9 mouse cellular contexts compared by ENCODE assay signal in the genomic region with DNA sequence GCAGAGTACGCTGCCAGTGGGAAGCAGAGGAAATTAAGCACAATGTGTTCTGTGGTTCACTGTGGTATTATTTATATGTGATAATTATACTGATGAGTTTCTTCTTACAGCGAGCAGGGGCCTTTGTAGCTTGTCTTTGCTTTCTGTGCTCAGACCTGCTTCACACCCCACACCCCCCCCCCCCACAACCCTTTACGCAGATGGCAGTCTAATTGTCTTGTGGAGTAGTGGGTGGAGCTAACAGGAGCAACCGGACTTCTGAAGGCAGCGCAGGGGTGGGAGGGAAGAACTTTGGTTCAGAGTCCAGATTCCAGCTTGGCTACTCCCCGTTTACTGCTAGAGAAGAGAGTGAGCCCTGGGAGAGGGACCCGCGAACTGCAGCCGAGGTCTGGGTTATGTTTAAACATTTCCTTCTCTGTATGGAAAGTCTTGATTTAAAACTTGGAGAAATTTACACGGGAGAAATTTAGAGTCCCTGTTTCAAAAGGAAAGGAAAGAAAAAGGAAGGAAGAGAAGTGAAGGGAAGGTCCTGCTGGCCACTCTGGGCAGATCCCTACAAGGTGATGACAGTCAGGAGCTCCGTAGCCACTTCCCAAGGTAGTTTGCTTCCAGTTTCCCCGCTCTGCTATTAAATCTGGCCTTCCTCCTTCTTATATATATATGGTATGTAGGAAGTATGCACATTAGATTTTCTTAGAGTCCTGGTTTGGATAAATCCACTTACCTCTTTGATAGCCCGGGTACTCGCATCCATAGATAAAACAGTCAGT. TPM values are rescaled to one million over a fixed set of nuclear protein-coding genes. Genes with fewer than 3 reads are reported as not detected.
DNase-seq lines count a peak whose midpoint lies in the region; ATAC-seq and TF ChIP-seq lines count a peak whose summit lies in the region.
"Had no signal": no experiment of that assay in that cellular context is flagged by ENCODE, and none has a peak within 500 bp of the region (broad histone marks: within the 10 kb centered on the region; RNA-seq: fewer than 3 reads in every experiment).

No protein-coding gene starts in this region.

- H3K4me1 ChIP-seq in lung, postnatal 0 days (ENCODE audit: insufficient read depth, low read depth, low read length), result peaks cover 5% of the 10 kb centered on the region; the same call in 1 of the 2 replicates
- peaks cover 6% of the 10 kb centered on the region; the same call in 1 of the 2 replicates for H3K4me1 ChIP-seq in hindbrain, embryonic 16.5 days (ENCODE audit: control insufficient read depth, insufficient read depth, low read depth, low read length)
- 0 out of 2 replicates have a peak, but pooled peaks cover 15% of the 10 kb centered on the region for H3K4me1 ChIP-seq in stomach, embryonic 15.5 days

- TF ChIP-seq CTCF in lung, postnatal 0 days (IDR thresholded peaks at IDR 0.05), result no peak

- WGBS in lung, postnatal 0 days, result 28% methylated on average over 14 of the region's 14 CpGs
- WGBS in hindbrain, embryonic 16.5 days, result 38% methylated on average over 14 of the region's 14 CpGs
- WGBS in stomach, embryonic 15.5 days, result 23% methylated on average over 14 of the region's 14 CpGs

- peak overlapping the region; percentile 30 for H3K4me2 ChIP-seq in lung, postnatal 0 days (replicated peaks; ENCODE audit: low read depth, low read length)
- H3K4me2 ChIP-seq in hindbrain, embryonic 16.5 days (ENCODE audit: low read length), result peak overlapping the region; percentile 41
- H3K4me2 ChIP-seq in stomach, embryonic 15.5 days, result peak overlapping the region; percentile 39

- intact Hi-C loops in left cerebral cortex, postnatal 14 days (cut with DNase I), result no loop called here

- H3K27ac ChIP-seq in lung, postnatal 0 days (ENCODE audit: low read length), result no peak overlapping the region
- H3K27ac ChIP-seq in hindbrain, embryonic 16.5 days (ENCODE audit: low read depth, low read length), result no peak overlapping the region
- peak overlapping the region; percentile 54 for H3K27ac ChIP-seq in stomach, embryonic 15.5 days

- peak; percentile 68 for DNase-seq in lung, postnatal 0 days (ENCODE audit: low spot score)
- DNase-seq in lung, postnatal 25 days (ENCODE audit: low spot score), result no peak
- DNase-seq in liver, result peak; percentile 30
- DNase-seq in right cerebral cortex, postnatal 36 days (ENCODE audit: low spot score in 2 of 2), result no peak
- no peak for DNase-seq in urinary bladder, postnatal 25 days (ENCODE audit: low spot score)
- DNase-seq in left cerebral cortex, postnatal 14 days (ENCODE audit: low spot score in 2 of 2), result no peak
- DNase-seq: thymus, postnatal 4 days had no signal

- H3K9me3 ChIP-seq in lung, postnatal 0 days (ENCODE audit: low read length), result no peaks in the 10 kb centered on the region
- H3K9me3 ChIP-seq in hindbrain, embryonic 16.5 days (ENCODE audit: control insufficient read depth, low read length), result no peaks in the 10 kb centered on the region
- H3K9me3 ChIP-seq in stomach, embryonic 15.5 days, result no peaks in the 10 kb centered on the region

- peak; percentile 57; the same call in 1 of the 2 replicates for ATAC-seq in lung, postnatal 0 days
- no peak for ATAC-seq in hindbrain, embryonic 16.5 days
- peak; percentile 66 for ATAC-seq in stomach, embryonic 15.5 days (ENCODE audit: insufficient read depth, low FRiP score, low read depth)

- no peak for TF ChIP-seq EP300 in lung, postnatal 0 days (IDR thresholded peaks at IDR 0.05)

- H3K4me3 ChIP-seq in lung, postnatal 0 days (ENCODE audit: low read depth, low read length), result no peak overlapping the region; the same call in 1 of the 2 replicates
- H3K4me3 ChIP-seq in hindbrain, embryonic 16.5 days (ENCODE audit: low read length), result no peak overlapping the region
- H3K4me3 ChIP-seq in stomach, embryonic 15.5 days (replicated peaks), result peak overlapping the region; percentile 16

- H3K9ac ChIP-seq in lung, postnatal 0 days (replicated peaks; ENCODE audit: low read depth), result no peak overlapping the region
- no peak overlapping the region for H3K9ac ChIP-seq in hindbrain, embryonic 16.5 days (ENCODE audit: low read depth, low read length)
- H3K9ac ChIP-seq in stomach, embryonic 15.5 days, result peak overlapping the region; percentile 16; the same call in 1 of the 2 replicates

- no peaks in the 10 kb centered on the region for H3K36me3 ChIP-seq in lung, postnatal 0 days (ENCODE audit: insufficient read depth, low read length)
- no peaks in the 10 kb centered on the region for H3K36me3 ChIP-seq in hindbrain, embryonic 16.5 days (ENCODE audit: control insufficient read depth, insufficient read depth, low read length)
- H3K36me3 ChIP-seq in stomach, embryonic 15.5 days, result no peaks in the 10 kb centered on the region

- no peaks in the 10 kb centered on the region for H3K27me3 ChIP-seq in lung, postnatal 0 days (replicated peaks; ENCODE audit: insufficient read depth, low read length)
- no peaks in the 10 kb centered on the region for H3K27me3 ChIP-seq in hindbrain, embryonic 16.5 days (replicated peaks; ENCODE audit: control insufficient read depth, insufficient read depth, low read length)
- no peaks in the 10 kb centered on the region for H3K27me3 ChIP-seq in stomach, embryonic 15.5 days (replicated peaks)

RNA-seq across cellular contexts. Expression of gene Map3k20, which starts 30.4 kb away (rescaled TPM):
- polyA plus RNA-seq in lung, postnatal 0 days (2015; fragmentation: Nextera tagmentation; extraction: Ambion mirVana), result 18.5 and 19.4 TPM in 2 replicates
- polyA plus RNA-seq in hindbrain, embryonic 16.5 days (2015; fragmentation: Nextera tagmentation; extraction: Ambion mirVana), result 3.3 and 4.4 TPM in 2 replicates
- polyA plus RNA-seq in stomach, embryonic 15.5 days (2015; fragmentation: Nextera tagmentation; extraction: Ambion mirVana), result 20.0 and 20.7 TPM in 2 replicates
- total RNA-seq in left cerebral cortex, postnatal 14 days (2021), result 10 to 100 TPM in 1 of 2 experiments, 1 to 10 TPM in 1; 8.9 to 12.3 TPM

Comparison
In these comparisons a context has a peak if more than half of its experiments do, and no peak if none do; other contexts are left out.
1. DNase-seq: peak in lung, postnatal 0 days (single experiment) and liver (single experiment); none in lung, postnatal 25 days (single experiment), right cerebral cortex, postnatal 36 days (0 of 2), urinary bladder, postnatal 25 days (single experiment) and left cerebral cortex, postnatal 14 days (0 of 2).
2. Peak in every context shown above with its lines, with median percentiles within 50 percentile points of each other: H3K4me2 ChIP-seq.